Mouse (Mus musculus): ENCODE data around the gene Tdp1.

Tdp1 gene

GRCm38 (mm10) chr12:100001246-100001645, 116.9 kb downstream of the Tdp1 start:
- no peak for DNase-seq

- peak; percentile 13 to 14 for DNase-seq
These were observed 117.6 kb downstream of the Tdp1 start for GRCm38 (mm10) chr12:100001910-100002309.

- DNase-seq: no peak
These were observed 118.7 kb downstream of the Tdp1 start for GRCm38 (mm10) chr12:100002914-100003587.
